Mouse (Mus musculus) left cerebral cortex, postnatal 36 days (tissue): ENCODE results near the gene Gm9573. TPM values are rescaled to one million over a fixed set of nuclear protein-coding genes. Genes with fewer than 3 reads are reported as not detected.

Experiments used
- DNase-seq, 2 experiments: peaks; one replicate each; pipeline ENCODE4 v3.0.0; 2021 to 2022; ENCODE audit warnings: low spot score in 2 of 2, mixed read lengths in 1 of 2
- intact Hi-C: fragments of 180-260 bp; cut with DNase I; formaldehyde crosslinking; loops from one replicate; pipeline ENCODE4 v1.15.1; 2025
- total RNA-seq, 2 experiments: library from RNA; stranded (reverse); gene quantifications; 2 replicates each; pipeline ENCODE4 v1.2.3; 2021

Gene Gm9573
- total RNA-seq: not detected

DNA sequence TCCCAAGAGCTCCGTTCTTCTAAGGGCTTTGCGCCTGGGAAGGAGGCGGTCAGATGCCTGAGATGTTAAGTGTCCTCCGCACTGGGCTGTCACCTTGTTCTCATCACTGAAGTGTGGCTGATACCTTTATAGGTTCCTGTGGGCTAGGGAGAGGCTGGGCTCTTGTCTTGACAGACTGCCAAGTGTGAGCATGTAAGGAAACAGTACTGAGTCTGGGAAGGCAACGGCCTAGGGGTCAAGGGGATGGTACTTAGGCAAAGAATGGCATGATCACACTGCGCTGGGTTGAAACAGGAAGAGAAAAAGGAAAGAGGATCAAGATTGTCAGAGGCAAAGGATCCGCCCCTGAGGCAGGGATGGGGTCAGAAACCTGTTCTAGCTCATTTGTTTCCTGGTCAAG is at the start of gene Gm9573:
Gene Gm9573 (minus strand): TSS at position 101 of the 400 bp plus-strand sequence.
- DNase-seq: no peak
- intact Hi-C loops: loop anchor here (5.0 kb wide), 1 partner anchor 34 kb away; no protein-coding TSS in a partner anchor

- peak; percentile 81 to 87 for DNase-seq
- intact Hi-C loops: no loop called here
These were observed 47.1 kb upstream of the Gm9573 start, which contains the start of gene Gtf2h4 for GRCm38 (mm10) chr17:35673416-35674035. TSS of gene Gtf2h4 (minus strand) at chr17:35673739.

DNA sequence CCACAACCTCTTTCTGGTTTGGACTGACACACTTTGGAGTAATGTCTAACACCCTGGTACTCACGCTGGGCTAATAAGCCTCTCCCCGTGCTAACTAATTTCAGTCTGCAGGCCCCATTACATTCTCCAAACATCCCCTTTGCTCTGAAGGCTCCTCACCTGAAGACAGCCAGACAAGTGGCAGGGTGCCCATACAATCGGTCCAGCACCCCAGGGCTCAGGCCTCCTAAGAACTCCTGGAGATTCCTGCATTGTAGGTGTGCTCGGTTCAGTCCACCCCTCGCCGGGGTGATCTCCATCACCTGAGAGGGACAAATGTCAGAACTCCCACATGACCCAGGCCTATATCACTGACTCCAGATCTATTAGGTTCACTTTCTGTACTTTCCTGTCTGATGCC is 46.1 kb upstream of the Gm9573 start:
- intact Hi-C loops: no loop called here
- no peak for DNase-seq

DNA sequence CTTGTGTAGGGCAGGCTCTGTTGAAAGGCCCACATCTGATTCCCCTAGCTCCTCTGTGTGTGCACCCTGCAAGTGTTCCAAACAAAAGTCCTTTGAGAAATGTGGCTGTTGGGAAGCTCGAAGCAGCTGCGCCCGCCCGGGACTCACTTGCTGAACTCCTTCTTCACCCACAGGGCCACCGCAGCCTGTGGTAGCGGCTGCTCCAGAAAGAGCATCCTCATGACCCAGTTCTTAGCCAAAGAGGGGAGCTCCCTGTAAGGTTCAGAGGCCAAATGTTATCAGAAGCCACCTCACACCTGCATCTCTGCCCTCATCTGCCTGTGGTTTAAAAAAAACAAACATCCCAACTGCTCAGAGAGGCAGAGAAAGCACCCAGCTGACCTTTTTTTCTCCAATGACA is 45.4 kb upstream of the Gm9573 start:
- intact Hi-C loops: no loop called here
- no peak for DNase-seq

DNA sequence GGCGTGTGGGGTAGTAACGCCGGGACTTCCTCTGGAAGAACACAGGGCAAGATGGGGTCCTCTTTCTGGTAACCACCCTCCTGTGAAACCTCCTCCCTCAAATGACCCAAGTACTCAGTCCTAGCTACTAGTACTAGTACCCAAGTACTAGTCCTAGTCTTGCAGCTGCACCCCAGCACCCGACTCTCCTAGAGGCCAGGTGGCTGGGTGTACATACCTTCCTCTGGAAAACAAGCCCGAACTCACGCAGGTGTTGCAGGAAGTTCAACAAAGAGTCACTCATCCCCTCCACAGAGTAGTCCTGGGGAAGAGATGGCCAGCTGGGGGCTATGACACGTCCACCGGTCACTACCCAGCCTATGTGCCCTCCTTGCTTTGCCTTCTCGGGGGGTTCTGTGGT is 43.3 kb upstream of the Gm9573 start:
- intact Hi-C loops: loop anchor here (5.0 kb wide), 1 partner anchor 87 kb away; no protein-coding TSS in a partner anchor
- no peak for DNase-seq

DNA sequence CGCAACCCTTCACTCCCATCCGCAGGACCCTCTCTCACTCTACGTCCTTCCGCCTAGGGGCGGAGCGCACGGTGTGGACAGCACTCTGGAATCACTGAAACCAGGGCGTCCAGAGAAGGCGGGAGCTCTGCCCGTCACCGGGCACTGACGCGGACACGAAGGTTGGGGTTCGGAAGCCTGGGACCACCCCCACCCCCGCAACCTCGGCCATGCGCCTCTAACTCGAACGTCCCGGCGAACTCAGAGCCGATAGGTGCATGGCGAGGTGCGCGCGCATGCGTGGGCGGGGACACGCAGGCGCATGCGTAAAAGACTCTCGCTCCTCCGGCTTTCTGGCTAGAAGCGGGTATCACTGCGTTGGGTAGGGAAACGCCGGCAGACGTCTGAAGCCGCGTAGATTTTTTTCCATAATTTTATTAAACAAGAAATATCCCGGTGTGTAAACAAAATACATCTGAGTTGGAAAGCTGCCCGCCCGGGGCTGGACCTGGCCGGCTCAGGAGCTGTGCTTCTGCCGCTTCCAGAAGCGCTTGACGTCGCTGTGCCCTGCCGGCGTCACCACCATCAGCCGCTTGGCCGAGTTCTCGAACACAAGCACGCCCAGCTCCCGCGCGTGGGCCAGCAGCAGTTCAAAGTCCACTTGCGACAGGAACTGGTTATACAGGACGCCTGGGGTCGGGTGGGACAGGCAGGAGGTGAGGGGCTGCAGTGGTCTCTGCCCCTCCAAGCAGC is 41.1 kb upstream of the Gm9573 start, which contains the start of gene Vars2:
Gene Vars2 (minus strand): TSS at position 259 of the 732 bp plus-strand sequence.
- DNase-seq: peak; percentile 97 to 98
- intact Hi-C loops: loop anchor here (2.0 to 5.0 kb wide), 2 partner anchors 33 to 85 kb away; no protein-coding TSS in a partner anchor

DNA sequence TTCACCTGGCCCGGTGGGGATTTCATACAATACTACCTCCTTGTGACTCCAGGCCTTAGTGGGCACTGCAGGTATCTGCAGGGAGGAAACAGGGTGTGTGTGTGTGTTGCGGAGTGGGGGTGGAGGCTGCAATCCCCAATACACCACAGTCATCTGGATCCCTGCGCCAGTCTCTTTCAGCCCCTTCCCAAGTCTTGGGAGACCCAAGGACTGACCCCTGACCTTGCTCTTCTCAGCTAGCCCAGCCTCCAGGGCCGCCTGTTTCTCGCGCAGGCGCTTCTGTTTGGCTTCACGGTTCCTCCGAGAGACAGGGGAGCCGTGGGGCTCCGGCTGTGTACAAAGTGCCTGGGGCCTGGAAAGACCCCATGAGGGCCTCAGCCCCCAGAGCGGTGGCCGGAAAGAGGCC is 40.4 kb upstream of the Gm9573 start:
- DNase-seq: peak in 1 of 2 experiments; percentile 26
- intact Hi-C loops: loop anchor here (2.0 to 5.0 kb wide), 2 partner anchors 32 to 85 kb away; no protein-coding TSS in a partner anchor

DNA sequence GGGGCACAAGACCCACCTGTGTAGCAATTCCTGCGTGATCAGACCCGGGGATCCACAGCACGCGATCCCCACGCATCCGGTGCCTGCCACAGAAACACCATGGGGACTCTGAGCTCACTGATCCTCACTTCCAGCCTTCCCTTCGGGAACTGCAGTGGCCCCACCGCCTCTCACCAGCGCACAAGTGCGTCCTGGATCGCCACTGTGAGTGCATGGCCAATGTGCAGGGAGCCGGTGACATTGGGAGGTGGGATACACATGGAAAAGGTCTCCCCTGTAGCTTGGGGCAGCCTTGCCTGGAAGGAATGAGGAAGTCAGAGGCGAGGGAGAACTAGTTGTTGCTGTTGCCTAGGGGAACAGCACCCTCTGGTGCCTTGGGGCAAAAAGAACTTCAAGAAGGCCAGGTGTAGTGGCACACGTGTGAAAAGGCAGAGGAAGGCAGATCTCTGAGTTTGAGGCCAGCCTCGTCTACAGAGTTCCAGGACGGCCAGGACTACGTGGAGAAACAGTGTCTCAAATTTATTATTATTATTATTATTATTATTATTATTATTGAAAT is 39.6 kb upstream of the Gm9573 start:
- intact Hi-C loops: loop anchor here (2.0 to 5.0 kb wide), 2 partner anchors 31 to 84 kb away; no protein-coding TSS in a partner anchor
- DNase-seq: peak; percentile 31 to 50

DNA sequence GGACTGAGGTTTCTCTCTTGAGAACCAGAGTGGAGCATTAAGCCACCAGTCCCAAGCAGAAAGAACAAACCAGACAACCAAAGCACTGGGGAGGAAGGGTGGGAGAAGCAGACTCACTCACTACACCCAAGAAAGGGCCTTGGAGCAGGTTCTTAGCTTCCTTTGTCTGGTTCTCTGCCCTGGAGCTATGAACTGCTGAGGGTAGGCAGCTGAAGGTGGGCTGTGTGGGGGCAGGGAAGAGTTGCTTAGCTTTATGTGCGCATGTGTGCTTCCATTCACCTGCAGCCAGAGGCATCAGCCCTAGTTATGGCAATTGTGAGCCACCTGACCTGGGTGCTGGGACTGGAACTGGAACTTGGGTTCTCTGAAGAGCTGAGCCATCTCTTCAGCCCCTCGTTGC is 26.6 kb upstream of the Gm9573 start:
- intact Hi-C loops: no loop called here
- DNase-seq: no peak

DNA sequence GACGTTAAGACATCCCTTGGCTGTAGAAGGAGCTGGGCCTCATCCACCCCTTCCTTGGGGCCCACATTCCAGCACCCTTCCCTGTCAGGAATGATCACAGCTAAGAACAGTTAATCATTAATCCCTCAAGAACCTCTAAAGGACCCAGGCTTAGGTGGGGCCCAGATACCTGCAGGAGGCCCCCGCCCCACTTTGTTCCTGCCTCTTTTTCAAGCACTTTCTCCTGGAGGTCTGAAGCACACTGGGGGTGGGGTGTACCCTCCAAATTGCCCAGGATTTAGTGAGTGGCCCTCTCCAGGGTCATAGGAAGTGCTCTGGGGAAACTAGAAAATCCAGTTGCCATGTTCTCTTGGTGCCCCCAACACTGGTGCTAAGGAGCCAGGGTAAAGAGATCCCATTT is 23.0 kb upstream of the Gm9573 start:
- DNase-seq: no peak
- intact Hi-C loops: no loop called here

DNA sequence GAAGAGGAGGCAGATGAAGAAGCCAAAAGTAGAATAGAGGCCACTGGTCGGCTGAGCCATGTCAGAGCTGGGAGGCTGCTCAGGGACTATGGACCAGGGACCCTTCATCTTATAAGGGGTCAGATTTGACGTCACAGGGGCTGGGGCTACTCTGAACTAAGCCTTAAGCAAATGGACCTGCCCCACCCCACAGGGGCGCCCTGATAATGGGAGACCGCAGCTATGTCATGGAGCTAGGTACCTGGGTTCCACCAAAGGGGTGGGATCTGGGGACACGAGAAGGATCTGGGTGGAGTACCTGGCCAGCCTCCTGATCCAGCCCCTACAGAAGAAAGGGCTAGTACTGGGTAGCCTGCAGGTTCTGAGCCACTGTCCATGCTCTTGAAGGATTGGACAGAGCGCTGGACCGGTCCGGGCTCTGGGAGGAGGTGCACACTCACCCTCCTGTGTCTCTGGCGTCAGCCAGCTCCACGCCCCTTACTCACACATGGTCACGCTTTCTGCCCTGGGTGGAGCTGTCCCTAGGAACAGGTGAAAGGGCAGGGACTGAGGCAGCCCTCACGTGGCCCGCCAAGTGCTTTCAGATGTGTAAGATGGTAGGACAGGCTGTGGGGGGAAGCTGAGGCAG is 17.3 kb upstream of the Gm9573 start, which contains the start of gene Mucl3:
Gene Mucl3 (minus strand): TSS at position 87 of the 628 bp plus-strand sequence.
- intact Hi-C loops: no loop called here
- no peak for DNase-seq

GRCm38 (mm10) chr17:35639352-35639751 is 12.9 kb upstream of the Gm9573 start:
- intact Hi-C loops: loop anchor here (5.0 kb wide), 1 partner anchor 98 kb away; no protein-coding TSS in a partner anchor
- DNase-seq: no peak

- no peak for DNase-seq
- intact Hi-C loops: loop anchor here (5.0 kb wide), 1 partner anchor 99 kb away; no protein-coding TSS in a partner anchor
These were observed 12.2 kb upstream of the Gm9573 start for GRCm38 (mm10) chr17:35638475-35639190.

GRCm38 (mm10) chr17:35636363-35636762 is 9.9 kb upstream of the Gm9573 start:
- intact Hi-C loops: loop anchor here (5.0 kb wide), 1 partner anchor 101 kb away; no protein-coding TSS in a partner anchor

DNA sequence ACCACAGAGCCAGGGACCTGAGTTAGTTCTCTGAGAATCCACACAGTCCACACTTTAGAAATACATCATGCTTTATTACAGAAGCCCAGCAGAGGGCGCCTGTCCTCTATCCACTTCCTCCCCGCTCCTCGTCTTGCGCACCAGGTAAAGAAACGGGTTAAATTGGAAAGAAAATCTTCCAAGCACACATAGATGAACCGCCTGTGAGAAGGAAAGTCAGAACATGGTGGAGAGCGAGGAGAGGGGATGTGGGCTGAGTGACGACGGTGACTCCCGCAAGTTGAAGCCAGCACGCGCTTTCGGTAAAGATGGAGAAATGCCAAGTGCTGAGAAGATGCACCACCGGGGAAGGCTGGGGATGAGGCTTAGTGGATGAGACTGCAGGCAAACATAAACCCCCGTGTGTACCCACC is 9.3 kb upstream of the Gm9573 start:
- intact Hi-C loops: loop anchor here (2.0 to 5.0 kb wide), 2 partner anchors 31 to 102 kb away; partner anchors contain the start of gene Vars2
- peak; percentile 78 to 80 for DNase-seq

More at GRCm38 (mm10) chr17:35636363-35636762, 9.9 kb upstream of the Gm9573 start:
- no peak for DNase-seq

DNA sequence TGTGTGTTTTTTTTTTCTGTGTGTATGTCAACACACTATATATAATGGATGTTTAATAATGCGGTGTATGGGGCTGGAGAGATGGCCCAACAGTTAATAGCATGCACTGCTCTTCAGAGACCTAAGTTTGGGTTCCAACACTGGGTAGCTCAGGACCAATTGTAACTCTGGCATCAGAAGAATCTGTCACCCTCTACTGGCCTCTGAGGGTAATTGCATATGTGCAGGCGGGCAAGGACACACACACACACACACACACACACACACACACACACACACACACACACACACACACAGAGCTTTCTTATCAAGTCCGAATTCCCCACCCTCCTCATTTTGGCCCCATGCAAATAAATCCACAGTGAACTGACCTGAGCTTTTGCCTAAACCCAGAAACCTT is 8.8 kb upstream of the Gm9573 start:
- intact Hi-C loops: loop anchor here (2.0 to 5.0 kb wide), 2 partner anchors 32 to 102 kb away; partner anchors contain the start of gene Vars2
- DNase-seq: no peak

- intact Hi-C loops: loop anchor here (2.0 kb wide), 1 partner anchor 33 kb away; the partner anchor contains the start of gene Vars2
- DNase-seq: peak; percentile 62 to 77
These were observed 7.6 kb upstream of the Gm9573 start for GRCm38 (mm10) chr17:35633992-35634391.

GRCm38 (mm10) chr17:35617127-35617526 is 9.3 kb downstream of the Gm9573 start:
- intact Hi-C loops: no loop called here
- DNase-seq: no peak
